Mouse (Mus musculus) hindbrain, embryonic 14.5 days (tissue): ENCODE results near the gene Sh3tc1. TPM values are rescaled to one million over a fixed set of nuclear protein-coding genes. Genes with fewer than 3 reads are reported as not detected.

Source experiments
- ATAC-seq: fragments of 200-750 bp; cut with Nextera tagmentation; 2 replicates; pipeline ENCODE4 v1.8.0; 2017; ENCODE audit warnings: moderate number of reproducible peaks, mild to moderate bottlenecking, moderate TSS enrichment, moderate library complexity; ENCODE audit not compliant: low FRiP score
- DNase-seq: peaks from one replicate; pipeline ENCODE4 v3.0.0-alpha.2; 2015; ENCODE audit warnings: low spot score
- H3K27ac ChIP-seq: fragments of 300-500 bp; sonication (generic); 2 replicates; pipeline ENCODE4 v1.5.1; 2014; ENCODE audit warnings: mild to moderate bottlenecking, moderate library complexity
- H3K27me3 ChIP-seq: fragments of 300-500 bp; sonication (generic); 2 replicates; pipeline ENCODE4 v1.6.1; 2014; ENCODE audit warnings: mild to moderate bottlenecking, low read length, mixed read lengths; ENCODE audit not compliant: control insufficient read depth, insufficient read depth
- H3K36me3 ChIP-seq: fragments of 300-500 bp; sonication (generic); replicated peaks from 2 replicates; pipeline ENCODE4 v1.6.1; 2014; ENCODE audit not compliant: control insufficient read depth, insufficient read depth
- H3K4me1 ChIP-seq: fragments of 300-500 bp; sonication (generic); replicated peaks from 2 replicates; pipeline ENCODE4 v1.6.1; 2014; ENCODE audit warnings: antibody characterized with exemption, low read length, mixed read lengths; ENCODE audit not compliant: control insufficient read depth, insufficient read depth
- H3K4me2 ChIP-seq: fragments of 300-500 bp; sonication (generic); replicated peaks from 2 replicates; pipeline ENCODE4 v1.6.1; 2014; ENCODE audit warnings: mild to moderate bottlenecking, moderate library complexity
- H3K4me3 ChIP-seq: fragments of 300-500 bp; sonication (generic); replicated peaks from 2 replicates; pipeline ENCODE4 v1.5.1; 2014; ENCODE audit warnings: mild to moderate bottlenecking, low read length
- H3K9ac ChIP-seq: fragments of 300-500 bp; sonication (generic); 2 replicates; pipeline ENCODE4 v1.6.1; 2014
- H3K9me3 ChIP-seq: fragments of 300-500 bp; sonication (generic); 2 replicates; pipeline ENCODE4 v1.6.1; 2016; ENCODE audit warnings: low read length; ENCODE audit not compliant: control insufficient read depth
- WGBS: fragments of 180-500 bp; shearing (Covaris S2); extraction: QIAGEN DNeasy Blood & Tissue Kit; methylation state at CpG from one replicate; pipeline ENCODE4 v1.1.7; 2014; 5-methylcytosine and 5-hydroxymethylcytosine counted together
- polyA plus RNA-seq: library from polyadenylated mRNA; unstranded; fragments of >200 nt; fragmentation: Nextera tagmentation; extraction: Ambion mirVana; gene quantifications from 2 replicates; pipeline ENCODE4 v1.2.1, GENCODE M21; 2014

Sh3tc1 gene
- polyA plus RNA-seq, 1 experiment from 2014 or later: 2.5 TPM

DNA sequence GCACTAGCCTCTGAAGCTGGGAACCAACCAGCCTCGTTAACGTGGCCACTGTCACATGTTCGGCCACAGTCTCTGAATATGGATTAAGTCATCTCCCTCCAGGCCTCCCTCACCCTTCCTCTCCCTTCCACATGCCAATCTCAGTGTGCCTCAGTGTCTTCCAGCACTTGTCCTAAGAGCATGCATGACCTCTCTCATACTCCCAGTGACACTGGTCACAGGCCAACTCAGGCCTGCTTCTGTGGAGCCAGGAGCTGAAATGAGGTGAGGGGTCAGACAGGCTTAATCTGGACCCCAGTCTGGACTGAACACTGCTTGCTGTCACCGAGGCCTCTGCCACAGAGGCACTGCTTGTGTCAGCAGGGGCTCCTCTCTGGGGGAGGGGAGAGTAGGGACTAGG is 53.5 kb downstream of the Sh3tc1 start:
- whole genome bisulfite sequencing: 83% methylated on average over 4 of the region's 4 CpGs
- no peak for ATAC-seq
- H3K27ac ChIP-seq: no peak overlapping the region
- H3K4me1 ChIP-seq: 0 out of 2 replicates have a peak, but pooled peaks cover 4% of the 10 kb centered on the region
- H3K9ac ChIP-seq: no peak overlapping the region
- DNase-seq: no peak
- no peaks in the 10 kb centered on the region for H3K36me3 ChIP-seq
- no peaks in the 10 kb centered on the region for H3K9me3 ChIP-seq
- H3K4me3 ChIP-seq: no peak overlapping the region
- no peak overlapping the region for H3K4me2 ChIP-seq
- H3K27me3 ChIP-seq: no peaks in the 10 kb centered on the region

DNA sequence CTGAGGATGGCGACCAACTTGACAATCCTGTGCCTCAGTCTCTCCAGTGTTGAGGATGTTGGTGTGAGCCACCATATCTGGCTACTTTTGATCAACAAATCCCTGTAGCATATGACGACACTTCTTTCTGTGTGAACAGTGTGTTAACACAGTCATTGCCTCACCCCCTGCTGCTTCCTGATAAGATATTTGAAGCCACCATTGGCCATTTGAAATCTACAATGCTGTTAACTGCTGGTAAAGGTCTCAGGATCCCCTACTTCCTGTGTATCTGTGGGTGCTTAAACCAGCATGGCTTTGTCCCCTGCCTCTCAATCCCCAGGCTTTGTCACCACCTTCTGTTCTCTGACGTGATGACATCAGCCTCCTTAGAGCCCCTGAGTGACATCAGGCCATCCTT is 54.7 kb downstream of the Sh3tc1 start:
- no peak for ATAC-seq

GRCm38 (mm10) chr5:35680958-35681357 is 58.8 kb downstream of the Sh3tc1 start:
- Histone ChIP-seq H3K9ac (no peak overlapping the region), H3K4me2 (no peak overlapping the region), H3K36me3 (no peaks in the 10 kb centered on the region), H3K4me1 (0 out of 2 replicates have a peak, but pooled peaks cover 5% of the 10 kb centered on the region), H3K27me3 (peaks cover 41% of the 10 kb centered on the region), H3K27ac (no peak overlapping the region), H3K9me3 (no peaks in the 10 kb centered on the region), H3K4me3 (no peak overlapping the region)
- ATAC-seq: no peak
- no peak for DNase-seq
- WGBS: 70% methylated on average over 2 of the region's 2 CpGs

More for the DNA sequence above, 54.7 kb downstream of the Sh3tc1 start:
- Histone ChIP-seq H3K36me3 (no peaks in the 10 kb centered on the region), H3K27ac (no peak overlapping the region), H3K4me3 (no peak overlapping the region), H3K4me1 (0 out of 2 replicates have a peak, but pooled peaks cover 4% of the 10 kb centered on the region), H3K4me2 (no peak overlapping the region), H3K27me3 (peaks cover 11% of the 10 kb centered on the region), H3K9me3 (no peaks in the 10 kb centered on the region), H3K9ac (no peak overlapping the region)
- no peak for DNase-seq
- 73% methylated on average over 3 of the region's 3 CpGs for WGBS

DNA sequence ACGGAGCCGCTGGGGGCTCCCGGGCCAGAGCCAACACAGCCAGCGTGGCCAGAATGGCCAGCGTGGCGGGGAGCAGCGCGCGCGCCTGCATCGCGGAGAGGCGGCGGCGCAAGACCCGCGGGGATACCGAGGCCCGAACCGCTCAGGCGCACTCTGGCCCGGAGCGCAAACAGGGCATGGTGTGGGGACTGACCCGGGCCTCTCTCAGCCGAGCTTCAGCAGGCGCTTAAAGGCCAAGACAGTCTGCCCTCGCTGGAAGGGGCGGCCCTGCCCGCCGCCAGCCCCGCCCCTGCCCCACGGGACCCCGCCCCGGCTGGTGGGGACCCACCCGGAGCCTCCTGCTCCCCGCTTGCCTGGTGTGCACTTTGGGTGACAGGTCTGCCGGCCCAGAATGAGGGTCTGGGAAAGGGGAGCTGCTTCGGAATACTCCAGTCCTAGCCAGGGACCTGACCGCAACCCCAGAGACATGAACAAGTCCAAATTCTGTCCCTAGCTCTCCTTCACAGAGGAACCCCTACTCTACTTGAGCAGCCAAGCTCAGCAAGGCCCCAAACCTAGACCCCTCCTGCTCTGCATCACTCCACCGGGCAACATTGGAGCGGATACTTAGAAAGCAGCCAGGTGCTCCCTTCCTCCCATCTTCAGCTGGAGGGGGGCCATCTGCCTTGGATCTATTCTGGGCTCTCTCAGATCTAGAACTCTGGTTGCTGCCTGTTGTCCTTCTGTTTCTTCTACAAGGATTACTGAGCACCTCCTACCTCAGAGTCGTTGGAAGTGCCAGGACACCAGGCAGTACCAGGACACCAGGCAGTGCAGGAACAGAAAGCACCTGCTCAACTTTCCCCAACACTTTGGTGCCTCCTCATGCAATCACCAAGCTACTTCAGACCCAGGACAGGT is 60.3 kb downstream of the Sh3tc1 start, which contains the start of gene Htra3:
Gene Htra3 (minus strand): TSS at position 527 of the 900 bp plus-strand sequence.
- Histone ChIP-seq H3K4me3 (peak within 1 kb of the TSS; percentile 37), H3K9me3 (no peaks in the 10 kb centered on the region), H3K27me3 (peaks cover 41% of the 10 kb centered on the region), H3K4me1 (0 out of 2 replicates have a peak, but pooled peaks cover 5% of the 10 kb centered on the region), H3K9ac (peak within 1 kb of the TSS; percentile 51), H3K36me3 (no peaks in the 10 kb centered on the region), H3K4me2 (peak within 1 kb of the TSS; percentile 66), H3K27ac (no peak within 1 kb of the TSS)
- WGBS: 11% methylated on average over 41 of the region's 42 CpGs
- ATAC-seq (no peak), DNase-seq (no peak)

- ATAC-seq: no peak
Measured at GRCm38 (mm10) chr5:35676964-35677363, 62.8 kb downstream of the Sh3tc1 start.

DNA sequence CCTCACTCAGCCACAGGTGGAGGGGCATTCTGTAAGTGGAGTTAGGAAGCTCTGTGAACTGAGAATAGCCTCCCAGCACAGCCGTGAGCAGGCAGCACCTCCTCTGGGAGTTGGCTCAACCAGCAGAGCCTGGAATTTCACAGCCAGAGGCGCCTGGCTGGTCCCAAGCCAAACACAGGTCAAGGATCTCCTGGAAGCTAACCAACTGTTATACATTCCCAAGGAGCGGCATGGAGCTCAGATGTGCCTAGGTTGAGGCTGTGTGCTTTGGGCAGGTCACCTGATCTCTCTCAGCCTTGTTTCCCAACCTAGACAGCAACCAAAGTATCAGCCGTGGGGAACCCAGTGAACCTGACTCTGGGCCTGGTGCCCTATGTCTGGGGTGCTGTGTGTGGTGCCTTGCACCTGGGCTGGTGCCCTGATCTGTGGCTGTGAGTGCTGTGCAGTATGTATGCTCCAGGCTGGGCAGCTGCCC is 65.7 kb downstream of the Sh3tc1 start:
- H3K4me2 ChIP-seq: no peak overlapping the region
- peaks cover 14% of the 10 kb centered on the region; the same call in 1 of the 2 replicates for H3K4me1 ChIP-seq
- peaks cover 21% of the 10 kb centered on the region for H3K27me3 ChIP-seq
- no peak overlapping the region for H3K4me3 ChIP-seq
- no peaks in the 10 kb centered on the region for H3K9me3 ChIP-seq
- no peak overlapping the region for H3K9ac ChIP-seq
- no peaks in the 10 kb centered on the region for H3K36me3 ChIP-seq
- no peak for DNase-seq
- ATAC-seq: no peak
- peak overlapping the region; percentile 26; the same call in 1 of the 2 replicates for H3K27ac ChIP-seq
- WGBS: 54% methylated on average over 4 of the region's 4 CpGs

More at GRCm38 (mm10) chr5:35676964-35677363, 62.8 kb downstream of the Sh3tc1 start:
- H3K9ac ChIP-seq: no peak overlapping the region
- no peaks in the 10 kb centered on the region for H3K9me3 ChIP-seq
- no peak overlapping the region for H3K4me2 ChIP-seq
- no peak overlapping the region for H3K4me3 ChIP-seq
- peaks cover 12% of the 10 kb centered on the region; the same call in 1 of the 2 replicates for H3K4me1 ChIP-seq
- peaks cover 41% of the 10 kb centered on the region for H3K27me3 ChIP-seq
- H3K27ac ChIP-seq: no peak overlapping the region
- DNase-seq: no peak
- WGBS: 78% methylated on average over 7 of the region's 7 CpGs
- H3K36me3 ChIP-seq: no peaks in the 10 kb centered on the region

DNA sequence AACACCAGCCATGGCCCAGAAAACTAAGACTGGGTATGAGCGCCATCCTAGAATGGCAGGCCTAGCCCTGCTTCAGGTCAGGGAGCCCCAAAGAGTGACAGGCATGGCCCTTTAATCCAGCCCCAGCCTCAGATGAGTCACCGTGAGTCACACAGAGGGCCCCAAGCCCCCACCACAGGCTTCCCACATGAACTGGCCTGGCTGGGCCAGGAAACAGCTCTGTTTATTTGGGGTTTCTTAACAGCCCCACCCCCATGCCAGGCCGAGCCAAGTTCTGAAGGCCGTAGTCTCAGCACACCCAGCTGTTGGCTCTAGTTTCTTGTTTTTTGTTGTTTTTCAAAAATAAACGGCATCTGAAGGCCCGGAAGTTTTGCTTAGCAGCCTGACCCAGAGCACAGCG is 66.7 kb downstream of the Sh3tc1 start:
- peak overlapping the region; percentile 26; the same call in 1 of the 2 replicates for H3K27ac ChIP-seq
- H3K36me3 ChIP-seq: no peaks in the 10 kb centered on the region
- H3K4me3 ChIP-seq: no peak overlapping the region
- no peaks in the 10 kb centered on the region for H3K9me3 ChIP-seq
- H3K27me3 ChIP-seq: peaks cover 11% of the 10 kb centered on the region
- ATAC-seq: peak; percentile 31; the same call in 1 of the 2 replicates
- peak; percentile 28 for DNase-seq
- WGBS: 80% methylated on average over 7 of the region's 7 CpGs
- H3K9ac ChIP-seq: no peak overlapping the region
- no peak overlapping the region for H3K4me2 ChIP-seq
- H3K4me1 ChIP-seq: peaks cover 10% of the 10 kb centered on the region; the same call in 1 of the 2 replicates

DNA sequence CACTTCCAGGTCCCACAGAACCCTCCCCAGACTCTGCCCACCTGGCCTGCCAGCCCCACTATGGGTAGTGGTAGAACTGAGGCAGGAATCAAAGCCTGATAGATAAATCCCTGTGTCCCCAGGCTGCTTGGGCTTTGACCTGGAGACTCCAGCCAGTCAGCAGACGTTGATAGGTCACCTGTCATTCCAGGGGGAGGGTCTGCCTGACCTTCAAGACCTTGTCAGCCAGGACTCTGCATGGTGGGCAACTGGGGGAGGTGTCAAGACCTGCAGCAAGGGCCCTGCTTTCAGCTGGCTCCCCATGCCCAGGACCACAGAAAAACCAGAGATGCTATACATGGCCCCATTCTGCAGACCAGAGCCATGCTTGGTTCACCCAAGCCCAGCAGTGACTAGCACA is 67.2 kb downstream of the Sh3tc1 start:
- ATAC-seq: no peak
- 0 out of 2 replicates have a peak overlapping the region, but pooled peaks have one; percentile 26 for H3K27ac ChIP-seq
- 50% methylated on average over 1 of the region's 1 CpGs for WGBS
- H3K9ac ChIP-seq: no peak overlapping the region
- H3K27me3 ChIP-seq: peaks cover 6% of the 10 kb centered on the region
- no peak overlapping the region for H3K4me3 ChIP-seq
- H3K9me3 ChIP-seq: no peaks in the 10 kb centered on the region
- peaks cover 10% of the 10 kb centered on the region; the same call in 1 of the 2 replicates for H3K4me1 ChIP-seq
- no peak for DNase-seq
- H3K36me3 ChIP-seq: no peaks in the 10 kb centered on the region
- no peak overlapping the region for H3K4me2 ChIP-seq

- no peaks in the 10 kb centered on the region for H3K9me3 ChIP-seq
- H3K4me1 ChIP-seq: peaks cover 10% of the 10 kb centered on the region; the same call in 1 of the 2 replicates
- H3K4me3 ChIP-seq: no peak overlapping the region
- 60% methylated on average over 9 of the region's 9 CpGs for WGBS
- ATAC-seq (peak; percentile 47; the same call in 1 of the 2 replicates), DNase-seq (peak; percentile 55)
- no peak overlapping the region for H3K4me2 ChIP-seq
- no peaks in the 10 kb centered on the region for H3K36me3 ChIP-seq
- peak overlapping the region; percentile 56; the same call in 1 of the 2 replicates for H3K27ac ChIP-seq
- H3K27me3 ChIP-seq: no peaks in the 10 kb centered on the region
- no peak overlapping the region for H3K9ac ChIP-seq
Measured at GRCm38 (mm10) chr5:35671474-35671891, 68.3 kb downstream of the Sh3tc1 start.
